10 mouse cellular contexts compared by ENCODE assay signal in the genomic region with DNA sequence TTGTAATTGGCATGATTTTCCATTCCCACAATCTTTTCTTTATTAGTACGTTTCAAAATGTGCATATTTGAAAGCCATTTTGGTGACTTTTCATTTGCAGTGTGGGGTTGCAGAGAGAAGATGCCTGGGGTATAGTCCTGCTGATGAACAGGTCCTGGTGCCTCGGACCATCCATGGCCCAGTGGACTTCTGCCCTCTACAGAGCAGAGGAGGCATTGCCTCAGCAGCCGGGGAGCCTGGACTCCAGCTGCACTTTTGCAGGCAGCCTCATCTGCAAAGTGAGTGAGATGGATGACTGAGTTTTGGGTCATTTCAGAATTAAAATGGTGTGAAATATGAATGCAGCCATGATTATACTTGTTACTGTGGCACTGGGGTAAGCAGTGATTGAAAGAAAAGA.
DNase-seq lines count a peak whose midpoint lies in the region; ATAC-seq and TF ChIP-seq lines count a peak whose summit lies in the region.
"Had no signal": no experiment of that assay in that cellular context is flagged by ENCODE, and none has a peak within 500 bp of the region (broad histone marks: within the 10 kb centered on the region; RNA-seq: fewer than 3 reads in every experiment).

No protein-coding gene starts in this region.

- H3K36me3 ChIP-seq in lung, postnatal 0 days (ENCODE audit: insufficient read depth, low read length), result no peaks in the 10 kb centered on the region
- H3K36me3 ChIP-seq: heart, embryonic 15.5 days; limb, embryonic 15.5 days had no signal

- no peaks in the 10 kb centered on the region for H3K9me3 ChIP-seq in lung, postnatal 0 days (ENCODE audit: low read length)
- H3K9me3 ChIP-seq: heart, embryonic 15.5 days; limb, embryonic 15.5 days had no signal

- intact Hi-C loops in left cerebral cortex, postnatal 14 days (cut with DNase I), result no loop called here

- WGBS in lung, postnatal 0 days, result 32% methylated on average over 3 of the region's 3 CpGs

- no peak for TF ChIP-seq EP300 in lung, postnatal 0 days (IDR thresholded peaks at IDR 0.05)

- no peaks in the 10 kb centered on the region for H3K27me3 ChIP-seq in lung, postnatal 0 days (replicated peaks; ENCODE audit: insufficient read depth, low read length)
- H3K27me3 ChIP-seq: heart, embryonic 15.5 days; limb, embryonic 15.5 days had no signal

- peak; percentile 52; the same call in 1 of the 2 replicates for ATAC-seq in common myeloid progenitor, adult 5-6 weeks (replicated peaks; ENCODE audit: low read depth, poor library complexity, severe bottlenecking)
- ATAC-seq in lung, postnatal 0 days, result no peak; the same call in 1 of the 2 replicates

- TF ChIP-seq CTCF in lung, postnatal 0 days (IDR thresholded peaks at IDR 0.05), result peak; percentile 61

- DNase-seq in layer of hippocampus, adult 11-12 months (ENCODE audit: low spot score), result peak; percentile 65
- DNase-seq in layer of hippocampus, adult 18-20 months (ENCODE audit: low spot score in 2 of 2), result no peak
- peak; percentile 29 for DNase-seq in adrenal gland, adult 8-10 months
- DNase-seq in lung, postnatal 0 days (ENCODE audit: low spot score), result no peak
- no peak for DNase-seq in right cerebral cortex, postnatal 14 days
- DNase-seq in B cell, adult 2 months, result no peak
- no peak for DNase-seq in left cerebral cortex, postnatal 14 days (ENCODE audit: low spot score in 2 of 2)

- no peak overlapping the region for H3K9ac ChIP-seq in lung, postnatal 0 days (replicated peaks; ENCODE audit: low read depth)
- H3K9ac ChIP-seq: heart, embryonic 15.5 days; limb, embryonic 15.5 days had no signal

- no peaks in the 10 kb centered on the region for H3K4me1 ChIP-seq in lung, postnatal 0 days (ENCODE audit: insufficient read depth, low read depth, low read length)
- H3K4me1 ChIP-seq: heart, embryonic 15.5 days; limb, embryonic 15.5 days had no signal

- H3K4me2 ChIP-seq in lung, postnatal 0 days (replicated peaks; ENCODE audit: low read depth, low read length), result no peak overlapping the region
- H3K4me2 ChIP-seq: heart, embryonic 15.5 days; limb, embryonic 15.5 days had no signal

- no peak overlapping the region for H3K27ac ChIP-seq in lung, postnatal 0 days (ENCODE audit: low read length)
- H3K27ac ChIP-seq: heart, embryonic 15.5 days; limb, embryonic 15.5 days had no signal

- no peak overlapping the region for H3K4me3 ChIP-seq in lung, postnatal 0 days (ENCODE audit: low read depth, low read length)
- H3K4me3 ChIP-seq: heart, embryonic 15.5 days; limb, embryonic 15.5 days had no signal

Comparison
In these comparisons a context has a peak if more than half of its experiments do, and no peak if none do; other contexts are left out.
1. DNase-seq: peak in layer of hippocampus, adult 11-12 months (single experiment) and adrenal gland, adult 8-10 months (single experiment); none in layer of hippocampus, adult 18-20 months (0 of 2), lung, postnatal 0 days (single experiment), right cerebral cortex, postnatal 14 days (single experiment), B cell, adult 2 months (0 of 2) and left cerebral cortex, postnatal 14 days (0 of 2).